Mouse (Mus musculus): ENCODE data around the gene Asb1. TPM values are rescaled to one million over a fixed set of nuclear protein-coding genes. Genes with fewer than 3 reads are reported as not detected.

The Asb1 gene
- polyA plus RNA-seq, 1 experiment from 2014 or later = 14.4 TPM

DNA sequence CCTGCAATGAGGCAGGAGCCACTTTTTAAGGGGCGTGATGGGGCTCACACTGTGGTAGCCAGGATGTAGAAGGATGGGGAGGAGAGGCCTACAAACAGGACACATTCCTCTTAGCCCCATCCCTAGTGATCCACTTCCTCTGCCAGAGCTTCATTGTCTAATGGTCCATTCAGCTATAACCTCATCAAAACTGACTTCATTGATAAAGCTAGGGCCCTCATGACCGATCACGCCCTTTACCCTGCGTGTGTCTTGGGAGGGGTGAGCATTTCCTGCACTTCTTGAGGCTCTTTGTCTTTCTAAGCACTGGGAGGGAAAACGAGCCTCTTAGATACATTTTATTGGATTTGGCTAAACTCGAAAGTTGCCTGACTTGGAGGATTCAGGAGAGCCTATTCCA is 66.8 kb downstream of the Asb1 start:
- 76% methylated on average over 6 of the region's 6 CpGs for WGBS

More for the DNA sequence above, 66.8 kb downstream of the Asb1 start:
- H3K27me3 ChIP-seq (ENCODE audit: control insufficient read depth, insufficient read depth, low read length) = no peaks in the 10 kb centered on the region
- no peak for ATAC-seq (ENCODE audit: low read depth)
- H3K4me2 ChIP-seq (ENCODE audit: low read depth, low read length) = no peak overlapping the region
- no peaks in the 10 kb centered on the region for H3K9me3 ChIP-seq (ENCODE audit: control insufficient read depth, low read length)
- no peak overlapping the region for H3K4me3 ChIP-seq (ENCODE audit: low read depth, low read length)
- peaks cover 5% of the 10 kb centered on the region; the same call in 1 of the 2 replicates for H3K4me1 ChIP-seq (ENCODE audit: control insufficient read depth, insufficient read depth, low read length)
- no peaks in the 10 kb centered on the region for H3K36me3 ChIP-seq (ENCODE audit: control insufficient read depth, insufficient read depth, low read length)
- H3K9ac ChIP-seq (replicated peaks; ENCODE audit: low read depth, low read length) = no peak overlapping the region
- no peak overlapping the region for H3K27ac ChIP-seq (ENCODE audit: low read depth, low read length)

Other genes starting within 250 kb of the Asb1 start
- 8.4 and 11.6 TPM in 2 replicates for gene Scly, start 242.2 kb upstream of the Asb1 start, polyA plus RNA-seq (2014; fragmentation: Nextera tagmentation; extraction: Ambion mirVana)
- 0.10 and 0.11 TPM in 2 replicates for gene Espnl, start 218.5 kb upstream of the Asb1 start, polyA plus RNA-seq (2014; fragmentation: Nextera tagmentation; extraction: Ambion mirVana)
- 0.17 TPM in 1 of 2 replicates, not detected in the other for gene Klhl30, start 189.5 kb upstream of the Asb1 start, polyA plus RNA-seq (2014; fragmentation: Nextera tagmentation; extraction: Ambion mirVana)
- 0.17 TPM in 1 of 2 replicates, not detected in the other for gene Erfe, start 174.1 kb upstream of the Asb1 start, polyA plus RNA-seq (2014; fragmentation: Nextera tagmentation; extraction: Ambion mirVana)
- 145 and 150 TPM in 2 replicates for gene Ilkap, start 141.7 kb upstream of the Asb1 start, polyA plus RNA-seq (2014; fragmentation: Nextera tagmentation; extraction: Ambion mirVana)
- 100 and 101 TPM in 2 replicates for gene Hes6, start 126.5 kb upstream of the Asb1 start, polyA plus RNA-seq (2014; fragmentation: Nextera tagmentation; extraction: Ambion mirVana)
- gene Per2, start 81.2 kb upstream of the Asb1 start, polyA plus RNA-seq (2014; fragmentation: Nextera tagmentation; extraction: Ambion mirVana) = 3.7 and 7.5 TPM in 2 replicates
- gene Traf3ip1, start 45.9 kb upstream of the Asb1 start, polyA plus RNA-seq (2014; fragmentation: Nextera tagmentation; extraction: Ambion mirVana) = 7.7 and 8.7 TPM in 2 replicates

Data from neural tube, embryonic 14.5 days (tissue).